Mouse (Mus musculus) right cerebral cortex, adult 2 months (tissue): ENCODE measurements around the gene Cdkn2aip.

ENCODE experiments used
- DNase-seq, 2 experiments: peaks; one replicate each; pipeline ENCODE4 v3.0.0; 2021 to 2022; ENCODE audit warnings: low spot score in 2 of 2

Cdkn2aip gene

DNA sequence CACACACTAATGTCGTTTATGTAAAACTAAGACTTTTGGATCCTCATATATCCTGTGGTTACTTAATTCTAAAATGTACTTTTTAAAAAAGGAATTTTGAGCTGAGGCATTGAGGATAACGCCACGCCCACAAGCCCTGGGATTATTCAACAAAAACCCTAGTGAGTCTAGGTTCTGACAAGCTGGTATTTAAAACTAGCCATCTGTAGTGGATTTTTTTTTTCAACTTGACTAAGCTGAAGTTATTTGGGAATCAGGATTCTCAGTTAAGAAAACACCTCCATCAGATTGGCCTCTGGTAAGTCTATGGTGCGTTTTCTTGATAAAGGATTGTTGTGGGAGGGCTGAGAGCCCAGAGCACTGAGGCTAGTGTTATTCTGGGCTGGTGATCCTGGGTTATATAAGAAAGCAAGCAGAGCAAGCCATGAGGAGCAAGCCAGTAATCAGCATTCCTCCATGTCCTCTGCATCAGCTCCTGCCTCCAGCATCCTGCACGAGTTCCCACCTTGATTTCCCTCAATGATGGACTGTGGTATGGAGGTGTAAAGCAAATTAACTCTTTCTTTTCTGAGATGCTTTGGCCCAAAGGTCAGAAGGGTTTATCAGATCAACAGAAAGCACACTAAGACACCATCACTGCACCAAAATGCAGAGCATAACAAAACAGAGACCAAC is 18.2 kb downstream of the Cdkn2aip start:
- peak; percentile 51 to 68 for DNase-seq

DNA sequence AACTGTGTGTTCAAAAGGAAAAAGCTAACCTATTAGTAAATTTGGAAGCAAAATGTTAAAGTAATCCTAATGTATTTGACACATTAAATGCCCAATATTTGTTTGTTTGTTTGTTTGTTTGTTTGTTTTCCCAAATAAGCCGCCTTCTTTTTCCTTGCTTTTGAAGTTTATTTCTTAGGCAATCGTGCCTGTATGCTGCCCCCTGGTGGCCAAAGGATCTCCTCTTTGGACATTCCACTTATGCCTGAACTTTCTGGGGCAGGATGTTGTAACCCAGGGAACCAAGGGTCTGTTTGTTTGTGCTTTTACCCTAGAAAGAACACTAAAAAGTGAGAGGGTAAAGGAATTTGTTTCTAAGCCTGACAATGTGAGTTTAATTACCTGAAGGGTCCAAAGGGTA is 20.6 kb downstream of the Cdkn2aip start:
- DNase-seq = peak; percentile 85

- DNase-seq = no peak
Observed at GRCm38 (mm10) chr8:47691831-47692230, 21.9 kb downstream of the Cdkn2aip start.

- DNase-seq = no peak
Observed at GRCm38 (mm10) chr8:47691303-47691702, 22.4 kb downstream of the Cdkn2aip start.

DNA sequence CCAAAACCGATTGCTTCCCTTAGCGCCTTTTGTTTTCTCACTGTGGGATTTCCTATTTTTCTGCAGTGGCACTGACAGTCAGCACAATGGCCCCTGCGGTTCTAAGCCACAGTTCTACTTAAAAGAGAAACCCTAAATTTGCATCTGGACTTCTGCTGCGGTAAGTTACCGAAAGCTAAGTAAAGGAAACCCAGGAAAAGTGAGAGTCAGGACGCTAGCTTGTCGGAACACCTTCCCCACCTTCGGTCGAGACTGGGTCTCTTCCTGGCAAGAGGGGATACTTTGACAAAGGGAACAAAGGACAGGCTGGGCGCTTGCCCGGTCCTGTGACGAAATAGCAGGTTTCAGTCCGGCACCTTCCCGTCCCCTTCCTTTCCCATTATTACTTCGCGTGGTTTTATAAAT is 23.1 kb downstream of the Cdkn2aip start:
- DNase-seq = no peak

GRCm38 (mm10) chr8:47689704-47690326 is 23.9 kb downstream of the Cdkn2aip start:
- no peak for DNase-seq

- DNase-seq = no peak
Observed at GRCm38 (mm10) chr8:47684441-47684840, 29.3 kb downstream of the Cdkn2aip start.

DNA sequence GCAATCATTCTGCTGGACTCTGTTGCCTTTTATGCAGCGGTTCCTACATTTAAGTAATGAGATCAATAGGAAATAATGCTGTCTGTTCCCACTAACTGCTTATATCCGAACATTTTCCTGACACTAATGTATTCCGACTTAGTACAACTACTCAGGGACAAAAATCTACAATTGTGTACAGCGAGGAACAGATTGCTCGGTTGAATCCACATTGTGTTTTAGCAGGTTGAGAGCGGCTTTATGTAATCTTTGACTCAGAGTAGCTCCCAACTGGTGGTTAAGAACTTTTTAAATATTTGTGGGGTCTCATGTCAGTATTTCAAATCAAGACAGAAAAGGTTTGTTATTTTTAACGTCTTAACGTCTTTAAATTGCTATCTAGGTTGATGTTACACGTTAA is 29.7 kb downstream of the Cdkn2aip start:
- no peak for DNase-seq

DNA sequence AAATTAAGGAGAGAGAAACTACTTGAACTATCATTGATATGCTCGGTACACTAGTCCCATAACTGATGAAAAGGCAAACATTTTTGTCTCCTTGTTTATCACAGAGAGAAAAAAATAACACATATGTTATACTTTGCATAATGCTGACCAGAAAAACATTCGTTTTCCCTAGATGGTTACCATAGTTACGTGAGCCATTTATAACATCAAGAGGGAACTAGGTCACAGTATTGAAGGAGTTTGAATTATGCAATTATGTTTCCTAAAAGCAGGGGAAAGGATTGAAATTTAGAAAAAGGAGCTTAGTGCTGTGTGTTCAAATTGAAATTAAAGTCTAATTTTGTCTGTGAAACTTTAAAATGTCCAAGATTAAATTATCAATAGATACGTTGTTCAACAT is 33.4 kb downstream of the Cdkn2aip start:
- DNase-seq = no peak

DNA sequence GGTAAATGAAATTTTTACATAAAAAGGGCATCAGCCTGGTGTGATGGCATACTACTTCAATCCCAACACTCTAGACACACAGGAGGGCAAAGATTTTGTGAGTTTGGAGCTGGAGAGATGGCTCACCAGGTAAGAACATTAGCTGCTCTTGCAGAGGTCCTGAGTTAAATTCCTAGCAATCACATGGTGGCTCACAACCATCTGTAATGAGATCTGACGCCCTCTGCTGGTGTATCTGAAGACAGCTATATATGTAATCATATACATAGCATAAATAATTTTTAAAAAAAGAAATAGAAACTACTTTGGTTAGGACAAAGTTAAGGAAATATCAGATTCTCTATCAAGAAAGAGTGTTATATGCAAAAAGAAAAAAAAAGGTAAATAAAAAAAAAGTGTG is 34.1 kb downstream of the Cdkn2aip start:
- DNase-seq = no peak

GRCm38 (mm10) chr8:47676631-47677030 is 37.1 kb downstream of the Cdkn2aip start:
- no peak for DNase-seq

GRCm38 (mm10) chr8:47676224-47676623 is 37.5 kb downstream of the Cdkn2aip start:
- DNase-seq = no peak

DNA sequence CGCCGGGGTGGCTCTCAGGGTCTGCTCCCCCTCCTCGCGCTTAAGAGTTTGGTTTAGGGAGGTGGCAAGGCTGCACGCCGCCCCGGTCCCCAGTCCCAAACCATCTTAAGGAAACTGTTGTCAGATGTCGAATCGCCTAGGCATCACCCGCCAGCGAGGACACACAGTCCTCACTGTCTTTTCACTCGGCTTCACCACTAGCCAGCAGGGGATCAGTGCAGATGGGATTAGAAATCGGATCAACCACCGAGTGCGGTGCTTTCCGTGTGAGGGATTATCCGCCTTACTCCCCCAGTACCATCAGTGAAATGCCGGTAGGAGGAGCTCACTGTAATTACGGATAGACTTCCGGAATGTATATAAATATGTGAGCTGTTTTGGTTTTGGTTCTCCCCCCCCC is 37.9 kb downstream of the Cdkn2aip start:
- peak in 1 of 2 experiments; percentile 50 for DNase-seq

- peak; percentile 100 for DNase-seq
Observed at GRCm38 (mm10) chr8:47674777-47675710, 38.7 kb downstream of the Cdkn2aip start, which contains the start of gene Ing2. Gene Ing2 (minus strand): TSS chr8:47675556.

DNA sequence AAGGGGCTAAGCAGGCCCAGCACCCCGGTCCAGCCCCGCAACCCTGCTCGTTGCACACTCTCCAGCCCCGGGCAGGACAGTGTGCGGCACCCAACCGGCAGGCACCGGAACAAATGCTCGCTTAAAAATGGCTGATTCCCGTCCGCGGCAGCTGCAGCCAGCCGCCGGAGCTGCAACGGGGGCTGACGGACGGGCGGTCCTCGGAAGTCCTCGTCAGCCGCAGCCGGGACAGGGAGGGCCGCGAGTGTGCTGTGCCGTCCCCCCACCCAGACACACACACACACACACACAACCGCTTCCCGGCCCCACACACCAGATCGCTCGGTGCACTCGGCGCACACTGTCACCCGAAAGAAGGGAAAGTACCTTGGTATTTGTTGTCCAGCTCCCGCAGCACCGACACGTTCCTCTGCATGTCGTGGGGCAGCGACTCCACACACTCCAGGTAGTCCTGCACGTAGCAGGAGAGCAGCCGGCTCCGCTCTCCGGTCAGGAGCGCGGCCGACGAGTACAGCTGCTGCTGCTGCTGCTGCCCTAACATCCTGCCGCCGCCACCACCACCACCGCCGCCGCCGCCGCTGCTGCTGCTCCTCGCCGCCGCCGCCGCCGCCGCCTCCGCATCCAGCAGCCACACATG is 39.5 kb downstream of the Cdkn2aip start:
- DNase-seq = no peak

DNA sequence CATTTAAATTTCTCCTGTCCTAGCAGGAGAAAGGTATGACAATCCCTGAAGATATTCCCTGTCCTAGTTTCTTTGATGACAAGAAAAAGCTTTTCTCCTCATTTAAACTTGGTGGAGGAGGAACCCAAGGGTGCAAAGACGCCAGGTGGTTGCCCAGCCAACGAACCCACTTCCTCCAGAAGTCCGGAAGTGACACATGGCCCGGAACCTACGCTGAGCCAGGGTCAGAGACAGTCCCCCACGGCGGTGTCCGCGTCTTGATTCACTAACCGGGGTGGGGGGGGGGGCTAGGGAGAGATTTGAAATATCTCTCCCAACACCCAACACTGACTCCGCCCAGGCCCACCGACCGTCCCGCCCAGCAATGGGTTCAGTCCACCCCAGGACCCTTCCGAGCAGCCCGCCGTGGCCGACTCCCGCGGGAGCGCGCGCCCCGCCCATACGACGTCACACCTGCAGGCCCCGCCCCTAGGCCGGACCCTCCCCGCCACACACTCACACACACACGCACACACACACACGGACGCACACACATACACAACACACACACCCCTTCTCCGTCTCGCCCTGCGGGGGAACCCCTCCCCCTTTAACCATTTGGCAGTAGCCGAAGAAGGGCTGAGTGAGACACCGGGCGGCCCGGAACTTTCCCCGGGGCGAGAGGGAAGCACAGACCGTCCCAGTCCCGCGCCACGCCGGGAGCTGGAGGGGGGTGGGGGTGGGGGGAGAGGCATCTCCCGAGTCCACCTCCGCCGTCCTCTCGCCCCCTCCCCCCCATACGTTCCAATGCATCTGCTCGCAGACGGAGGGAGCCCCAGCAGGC is 40.2 kb downstream of the Cdkn2aip start:
- DNase-seq = peak; percentile 85 to 86

- no peak for DNase-seq
Observed at GRCm38 (mm10) chr8:47664231-47664785, 49.4 kb downstream of the Cdkn2aip start.

GRCm38 (mm10) chr8:47663201-47663600 is 50.5 kb downstream of the Cdkn2aip start:
- DNase-seq = no peak

- no peak for DNase-seq
Observed at GRCm38 (mm10) chr8:47662716-47663115, 51.0 kb downstream of the Cdkn2aip start.

GRCm38 (mm10) chr8:47660394-47660793 is 53.3 kb downstream of the Cdkn2aip start:
- peak in 1 of 2 experiments; percentile 36 for DNase-seq

DNA sequence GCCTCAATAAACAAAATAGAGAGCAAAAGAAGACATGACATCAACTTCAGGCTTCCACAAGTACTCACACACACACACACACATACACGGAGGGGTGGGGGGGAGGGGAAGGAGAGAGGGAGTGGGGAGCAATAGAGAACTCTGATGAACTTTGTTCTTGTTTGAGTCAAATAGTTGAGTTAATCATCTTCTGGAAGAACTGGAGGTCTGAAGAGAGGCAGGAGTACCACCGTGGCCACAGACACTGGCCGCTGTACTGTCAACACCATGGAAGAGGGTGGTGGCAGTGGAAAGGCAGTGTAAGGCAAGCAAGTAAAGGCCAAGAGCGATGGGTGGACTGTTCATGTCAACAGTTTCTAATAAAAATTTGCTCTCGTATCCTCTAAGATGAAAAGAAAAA is 54.3 kb downstream of the Cdkn2aip start:
- no peak for DNase-seq
